In genomic region chr9:45454889-45455610, GRCm38 (mm10) we compare ENCODE assay signal across 24 mouse cellular contexts. TPM values are rescaled to one million over a fixed set of nuclear protein-coding genes. Genes with fewer than 3 reads are reported as not detected.
DNase-seq lines count a peak whose midpoint lies in the region; ATAC-seq and TF ChIP-seq lines count a peak whose summit lies in the region.
"Had no signal": no experiment of that assay in that cellular context is flagged by ENCODE, and none has a peak within 500 bp of the region (broad histone marks: within the 10 kb centered on the region; RNA-seq: fewer than 3 reads in every experiment).

No protein-coding gene starts in this region.

- H3K36me3 ChIP-seq in hindbrain, embryonic 15.5 days = 0 out of 2 replicates have a peak, but pooled peaks cover 3% of the 10 kb centered on the region
- H3K36me3 ChIP-seq in hindbrain, embryonic 12.5 days = no peaks in the 10 kb centered on the region
- H3K36me3 ChIP-seq in midbrain, embryonic 15.5 days (replicated peaks) = peaks cover 3% of the 10 kb centered on the region; the same call in 1 of the 2 replicates
- H3K36me3 ChIP-seq in heart, embryonic 12.5 days = no peaks in the 10 kb centered on the region
- H3K36me3 ChIP-seq: embryonic facial prominence, embryonic 10.5 days; heart, embryonic 15.5 days; limb, embryonic 12.5 days had no signal

- no peak overlapping the region for H3K4me2 ChIP-seq in hindbrain, embryonic 15.5 days
- H3K4me2 ChIP-seq in hindbrain, embryonic 12.5 days (replicated peaks) = no peak overlapping the region
- no peak overlapping the region for H3K4me2 ChIP-seq in midbrain, embryonic 15.5 days
- H3K4me2 ChIP-seq in heart, embryonic 12.5 days = no peak overlapping the region
- H3K4me2 ChIP-seq: heart, embryonic 15.5 days; limb, embryonic 12.5 days; liver, embryonic 11.5 days had no signal

- H3K4me3 ChIP-seq in hindbrain, embryonic 15.5 days = no peak overlapping the region
- no peak overlapping the region for H3K4me3 ChIP-seq in hindbrain, embryonic 12.5 days
- no peak overlapping the region for H3K4me3 ChIP-seq in midbrain, embryonic 15.5 days
- no peak overlapping the region for H3K4me3 ChIP-seq in heart, embryonic 12.5 days
- H3K4me3 ChIP-seq: embryonic facial prominence, embryonic 10.5 days; heart, embryonic 15.5 days; limb, embryonic 12.5 days had no signal

- peak; percentile 86 for DNase-seq in MN1 (ENCODE audit: low spot score)
- DNase-seq in brain, embryonic 14.5 days (ENCODE audit: low read depth) = peak; percentile 66
- no peak for DNase-seq in right cerebral cortex, postnatal 10 days (ENCODE audit: low spot score in 2 of 2)
- DNase-seq: adrenal gland, adult 8-10 months; cerebellum, adult 9-11 months; gastrocnemius, postnatal 36 days; heart, postnatal 36 days; kidney, adult 2 months; liver, postnatal 0 days; right cerebral cortex, adult 18-20 months; thymus, adult 18-20 months had no signal

- H3K4me1 ChIP-seq in hindbrain, embryonic 15.5 days (replicated peaks) = peaks cover 22% of the 10 kb centered on the region
- H3K4me1 ChIP-seq in hindbrain, embryonic 12.5 days = peaks cover 8% of the 10 kb centered on the region
- H3K4me1 ChIP-seq in midbrain, embryonic 15.5 days = peaks cover 21% of the 10 kb centered on the region
- no peaks in the 10 kb centered on the region for H3K4me1 ChIP-seq in heart, embryonic 12.5 days (replicated peaks)
- H3K4me1 ChIP-seq: heart, embryonic 15.5 days had no signal

- H3K9me3 ChIP-seq in hindbrain, embryonic 15.5 days = no peaks in the 10 kb centered on the region
- no peaks in the 10 kb centered on the region for H3K9me3 ChIP-seq in hindbrain, embryonic 12.5 days (replicated peaks)
- no peaks in the 10 kb centered on the region for H3K9me3 ChIP-seq in midbrain, embryonic 15.5 days
- no peaks in the 10 kb centered on the region for H3K9me3 ChIP-seq in heart, embryonic 12.5 days (replicated peaks)
- H3K9me3 ChIP-seq: embryonic facial prominence, embryonic 10.5 days; heart, embryonic 15.5 days; limb, embryonic 12.5 days had no signal

- 54% methylated on average over 8 of the region's 8 CpGs for WGBS in hindbrain, embryonic 15.5 days
- 67% methylated on average over 8 of the region's 8 CpGs for WGBS in hindbrain, embryonic 12.5 days
- WGBS in midbrain, embryonic 15.5 days = 36% methylated on average over 8 of the region's 8 CpGs
- 60% methylated on average over 8 of the region's 8 CpGs for WGBS in heart, embryonic 12.5 days

- no peaks in the 10 kb centered on the region for H3K27me3 ChIP-seq in hindbrain, embryonic 15.5 days
- H3K27me3 ChIP-seq in hindbrain, embryonic 12.5 days = no peaks in the 10 kb centered on the region
- no peaks in the 10 kb centered on the region for H3K27me3 ChIP-seq in midbrain, embryonic 15.5 days (replicated peaks)
- peaks cover 38% of the 10 kb centered on the region for H3K27me3 ChIP-seq in heart, embryonic 12.5 days (replicated peaks)

- TF ChIP-seq POLR2A in brain, embryonic 14.5 days (IDR thresholded peaks at IDR 0.05; ENCODE audit: borderline replicate concordance, extremely low read depth, insufficient read depth, insufficient read length, poor library complexity, severe bottlenecking) = no peak

- no peak for TF ChIP-seq CTCF in brain, embryonic 14.5 days (IDR thresholded peaks at IDR 0.05; ENCODE audit: borderline replicate concordance, extremely low read depth, insufficient read depth, insufficient read length)

- peak overlapping the region; percentile 43 for H3K27ac ChIP-seq in hindbrain, embryonic 15.5 days (replicated peaks)
- no peak overlapping the region for H3K27ac ChIP-seq in hindbrain, embryonic 12.5 days
- H3K27ac ChIP-seq in midbrain, embryonic 15.5 days = peak overlapping the region; percentile 2; the same call in 1 of the 2 replicates
- no peak overlapping the region for H3K27ac ChIP-seq in heart, embryonic 12.5 days (ENCODE audit: poor library complexity, severe bottlenecking)
- H3K27ac ChIP-seq: embryonic facial prominence, embryonic 10.5 days; heart, embryonic 15.5 days; kidney, postnatal 0 days; limb, embryonic 12.5 days; macrophage had no signal

- ATAC-seq in hindbrain, embryonic 15.5 days (ENCODE audit: low FRiP score, low read depth) = no peak
- no peak for ATAC-seq in hindbrain, embryonic 12.5 days (ENCODE audit: low FRiP score)
- ATAC-seq in midbrain, embryonic 15.5 days (replicated peaks) = 0 out of 2 replicates have a peak, but pooled peaks have one; percentile 17
- no peak for ATAC-seq in heart, embryonic 12.5 days (ENCODE audit: insufficient number of reproducible peaks, low FRiP score)
- ATAC-seq: activated CD4-positive, CD25-positive, alpha-beta regulatory T cell, adult 4 months; liver, postnatal 0 days; lung, postnatal 0 days had no signal

- no peak overlapping the region for H3K9ac ChIP-seq in hindbrain, embryonic 15.5 days
- no peak overlapping the region for H3K9ac ChIP-seq in hindbrain, embryonic 12.5 days
- no peak overlapping the region for H3K9ac ChIP-seq in midbrain, embryonic 15.5 days
- H3K9ac ChIP-seq in heart, embryonic 12.5 days = no peak overlapping the region
- H3K9ac ChIP-seq: heart, embryonic 15.5 days; limb, embryonic 12.5 days; liver, postnatal 0 days had no signal

RNA-seq across cellular contexts. Expression of gene Dscaml1, which starts 28.6 kb away (rescaled TPM):
- 12.2 and 13.8 TPM in 2 replicates for polyA plus RNA-seq in hindbrain, embryonic 15.5 days (2015; fragmentation: Nextera tagmentation; extraction: Ambion mirVana)
- polyA plus RNA-seq in hindbrain, embryonic 12.5 days (2016; fragmentation: Nextera tagmentation; extraction: Ambion mirVana) = 2.3 and 4.8 TPM in 2 replicates
- polyA plus RNA-seq in brain, embryonic 14.5 days (2012; rRNA removed) = 34.3 and 36.8 TPM in 2 replicates
- polyA plus RNA-seq in midbrain, embryonic 15.5 days (2015; fragmentation: Nextera tagmentation; extraction: Ambion mirVana) = 18.4 and 19.6 TPM in 2 replicates
- 0.05 and 0.09 TPM in 2 replicates for polyA plus RNA-seq in heart, embryonic 12.5 days (2016; fragmentation: Nextera tagmentation; extraction: Ambion mirVana)
- polyA plus RNA-seq: activated CD4-positive, CD25-positive, alpha-beta regulatory T cell, adult 4 months; C2C12; liver, postnatal 0 days had no signal

RNA-seq across cellular contexts. Expression of gene Fxyd2, which starts 55.6 kb away (rescaled TPM):
- polyA plus RNA-seq in hindbrain, embryonic 15.5 days (2015; fragmentation: Nextera tagmentation; extraction: Ambion mirVana) = 12.5 and 13.1 TPM in 2 replicates
- 1.9 and 2.1 TPM in 2 replicates for polyA plus RNA-seq in hindbrain, embryonic 12.5 days (2016; fragmentation: Nextera tagmentation; extraction: Ambion mirVana)
- polyA plus RNA-seq in brain, embryonic 14.5 days (2012; rRNA removed) = 7.7 and 8.4 TPM in 2 replicates
- polyA plus RNA-seq in midbrain, embryonic 15.5 days (2015; fragmentation: Nextera tagmentation; extraction: Ambion mirVana) = 10.4 and 11.4 TPM in 2 replicates
- 1.4 and 2.2 TPM in 2 replicates for polyA plus RNA-seq in heart, embryonic 12.5 days (2016; fragmentation: Nextera tagmentation; extraction: Ambion mirVana)
- polyA plus RNA-seq: C2C12 had no signal

Comparison
In these comparisons a context has a peak if more than half of its experiments do, and no peak if none do; other contexts are left out.
1. H3K27ac ChIP-seq: peak in hindbrain, embryonic 15.5 days (single experiment) and midbrain, embryonic 15.5 days (single experiment); none in hindbrain, embryonic 12.5 days (single experiment) and heart, embryonic 12.5 days (single experiment).
2. DNase-seq: peak in MN1 (single experiment) and brain, embryonic 14.5 days (single experiment); none in right cerebral cortex, postnatal 10 days (0 of 2).